Mouse (Mus musculus) lung, postnatal 0 days (tissue): ENCODE measurements at regions not wholly inside any gene's neighbourhood (a gene's known extent, or its start where the extent isn't known, plus 50 kb on each side); places are given as distances from the start of the nearest gene placed in this dataset.

Experiments
- ATAC-seq: fragments of 200-750 bp; cut with Nextera tagmentation; 2 replicates; pipeline ENCODE4 v1.8.0; 2017; ENCODE audit warnings: moderate library complexity
- DNase-seq: peaks from one replicate; pipeline ENCODE4 v3.0.0-alpha.2; 2016; ENCODE audit warnings: low spot score
- H3K27ac ChIP-seq: fragments of 300-500 bp; sonication (generic); 2 replicates; pipeline ENCODE4 v1.5.1; 2014; ENCODE audit warnings: antibody characterized with exemption, mild to moderate bottlenecking, low read length, mixed read lengths
- H3K27me3 ChIP-seq: fragments of 300-500 bp; sonication (generic); replicated peaks from 2 replicates; pipeline ENCODE4 v1.6.1; 2014; ENCODE audit warnings: low read length, mixed read lengths; ENCODE audit not compliant: insufficient read depth
- H3K36me3 ChIP-seq: fragments of 300-500 bp; sonication (generic); 2 replicates; pipeline ENCODE4 v1.6.1; 2014; ENCODE audit warnings: low read length, mixed read lengths; ENCODE audit not compliant: insufficient read depth
- H3K4me1 ChIP-seq: fragments of 300-500 bp; sonication (generic); 2 replicates; pipeline ENCODE4 v1.6.1; 2014; ENCODE audit warnings: antibody characterized with exemption, low read depth, low read length, mixed read lengths; ENCODE audit not compliant: insufficient read depth
- H3K4me2 ChIP-seq: fragments of 300-500 bp; sonication (generic); replicated peaks from 2 replicates; pipeline ENCODE4 v1.6.1; 2014; ENCODE audit warnings: low read depth, mild to moderate bottlenecking, low read length, moderate library complexity, mixed read lengths
- H3K4me3 ChIP-seq: fragments of 300-500 bp; sonication (generic); 2 replicates; pipeline ENCODE4 v1.5.1; 2014; ENCODE audit warnings: low read depth, low read length
- H3K9ac ChIP-seq: fragments of 300-500 bp; sonication (generic); replicated peaks from 2 replicates; pipeline ENCODE4 v1.6.1; 2014; ENCODE audit warnings: low read depth, mild to moderate bottlenecking
- H3K9me3 ChIP-seq: fragments of 300-500 bp; sonication (generic); 2 replicates; pipeline ENCODE4 v1.6.1; 2016; ENCODE audit warnings: low read length, mixed read lengths
- CTCF ChIP-seq: IDR thresholded peaks from 2 replicates; pipeline ENCODE4 v1.5.1; 2016; ENCODE audit warnings: antibody characterized with exemption, mild to moderate bottlenecking
- EP300 ChIP-seq: IDR thresholded peaks from 2 replicates; pipeline ENCODE4 v1.6.1; 2016; ENCODE audit warnings: antibody characterized with exemption, mild to moderate bottlenecking, control low read depth
- WGBS: fragments of 180-500 bp; shearing (Covaris S2); extraction: QIAGEN DNeasy Blood & Tissue Kit; methylation state at CpG from one replicate; pipeline ENCODE4 v1.1.7; 2014; 5-methylcytosine and 5-hydroxymethylcytosine counted together

DNA sequence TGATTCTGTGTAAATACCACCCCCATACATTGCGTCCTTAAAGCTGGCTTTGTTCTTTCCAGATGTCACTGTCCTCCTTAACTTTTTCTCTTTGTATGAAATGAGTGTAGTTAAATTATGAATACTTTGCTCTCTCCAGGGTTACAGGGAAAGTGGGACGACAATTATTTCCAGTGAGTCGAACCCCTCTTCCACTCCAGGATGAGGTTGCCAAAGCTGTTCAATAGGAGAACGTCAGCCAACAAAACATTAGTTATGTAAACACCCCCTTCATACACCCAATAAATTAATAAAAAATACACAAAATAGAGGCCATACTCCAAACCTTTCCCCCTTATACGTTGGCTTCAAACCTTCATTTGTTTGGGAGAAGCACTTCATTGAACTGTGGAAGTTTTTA is 335.8 kb downstream of the Ptprc start:
- no peak overlapping the region for H3K4me3 ChIP-seq
- ATAC-seq: no peak
- no peak overlapping the region for H3K9ac ChIP-seq
- no peak for DNase-seq
- no peaks in the 10 kb centered on the region for H3K36me3 ChIP-seq
- H3K9me3 ChIP-seq: no peaks in the 10 kb centered on the region
- WGBS: 44% methylated on average over 5 of the region's 5 CpGs
- H3K27me3 ChIP-seq: no peaks in the 10 kb centered on the region
- no peaks in the 10 kb centered on the region for H3K4me1 ChIP-seq
- no peak overlapping the region for H3K27ac ChIP-seq
- TF ChIP-seq CTCF: no peak
- no peak for TF ChIP-seq EP300
- no peak overlapping the region for H3K4me2 ChIP-seq

DNA sequence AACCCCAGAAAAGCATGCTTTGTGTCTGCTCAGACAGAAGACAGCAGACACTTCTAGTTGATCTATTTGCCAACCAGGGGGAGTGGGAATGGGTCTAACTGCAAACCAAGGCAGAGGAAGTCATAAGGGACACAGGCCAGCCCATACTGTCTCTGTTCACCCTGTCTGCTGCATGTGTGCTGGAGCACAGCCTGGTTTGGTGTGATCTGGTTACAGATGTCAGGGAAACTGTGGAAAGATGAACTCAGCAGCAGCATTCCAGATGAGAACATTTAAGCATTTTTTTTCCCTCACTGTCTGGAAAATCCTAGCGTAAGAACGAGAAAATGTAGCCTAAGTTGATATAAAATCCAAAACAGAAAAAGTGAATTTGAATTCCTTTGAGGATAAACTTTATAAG is 336.2 kb downstream of the Ptprc start:
- WGBS: 56% methylated on average over 2 of the region's 2 CpGs
- Histone ChIP-seq H3K9me3 (no peaks in the 10 kb centered on the region), H3K4me3 (no peak overlapping the region), H3K9ac (no peak overlapping the region), H3K4me1 (no peaks in the 10 kb centered on the region), H3K27me3 (no peaks in the 10 kb centered on the region), H3K27ac (no peak overlapping the region), H3K36me3 (no peaks in the 10 kb centered on the region), H3K4me2 (no peak overlapping the region)
- TF ChIP-seq EP300 (no peak), CTCF (no peak)
- DNase-seq (no peak), ATAC-seq (no peak)

DNA sequence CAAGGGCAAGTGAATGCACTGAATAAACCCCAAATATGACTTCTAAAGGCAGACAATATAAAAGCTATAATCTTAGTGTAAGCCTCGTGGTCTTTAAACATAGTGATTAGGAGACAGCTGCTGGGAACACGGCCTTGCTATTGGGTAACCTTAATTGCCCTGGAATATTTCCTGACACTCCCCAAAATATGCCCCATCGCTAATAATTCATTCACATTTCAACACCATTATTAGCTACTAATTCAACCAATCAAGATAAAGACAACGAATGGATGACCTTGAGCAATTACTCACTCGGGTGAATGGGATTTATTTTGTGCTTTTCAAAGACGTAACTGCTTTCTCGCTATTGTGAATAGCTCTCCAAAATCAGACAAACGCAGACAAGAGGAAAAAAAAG is 337.2 kb downstream of the Ptprc start:
- Histone ChIP-seq H3K9ac (no peak overlapping the region), H3K36me3 (no peaks in the 10 kb centered on the region), H3K9me3 (no peaks in the 10 kb centered on the region), H3K4me1 (no peaks in the 10 kb centered on the region), H3K27me3 (no peaks in the 10 kb centered on the region), H3K4me3 (no peak overlapping the region), H3K4me2 (no peak overlapping the region), H3K27ac (no peak overlapping the region)
- ATAC-seq: no peak
- 40% methylated on average over 8 of the region's 8 CpGs for WGBS
- DNase-seq: no peak
- TF ChIP-seq CTCF: no peak
- TF ChIP-seq EP300: no peak

DNA sequence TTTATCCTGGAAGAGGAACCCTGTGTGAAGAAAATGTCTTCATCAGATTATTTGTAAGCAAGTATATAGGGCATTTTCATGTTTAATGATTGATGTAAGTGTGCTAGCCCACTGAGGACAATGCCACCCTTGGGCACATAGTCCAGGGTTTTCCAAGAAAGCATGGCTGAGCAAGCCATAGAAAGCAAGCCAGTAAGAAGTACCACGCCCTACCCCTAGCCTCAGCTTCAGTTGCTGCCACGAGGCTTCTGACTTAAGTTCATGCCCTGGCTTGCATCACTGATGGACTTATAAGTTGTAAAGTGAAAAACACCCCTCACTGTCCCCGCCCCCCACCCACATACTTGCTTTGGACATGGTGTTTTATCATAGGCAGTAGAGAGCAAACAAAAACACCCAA is 342.0 kb downstream of the Ptprc start:
- no peak for ATAC-seq
- no peak overlapping the region for H3K27ac ChIP-seq
- no peak overlapping the region for H3K4me3 ChIP-seq
- H3K27me3 ChIP-seq: no peaks in the 10 kb centered on the region
- 65% methylated on average over 3 of the region's 3 CpGs for WGBS
- no peak for DNase-seq
- TF ChIP-seq EP300 (no peak), CTCF (no peak)
- H3K9ac ChIP-seq: no peak overlapping the region
- no peaks in the 10 kb centered on the region for H3K36me3 ChIP-seq
- H3K4me2 ChIP-seq: no peak overlapping the region
- no peaks in the 10 kb centered on the region for H3K4me1 ChIP-seq
- no peaks in the 10 kb centered on the region for H3K9me3 ChIP-seq

DNA sequence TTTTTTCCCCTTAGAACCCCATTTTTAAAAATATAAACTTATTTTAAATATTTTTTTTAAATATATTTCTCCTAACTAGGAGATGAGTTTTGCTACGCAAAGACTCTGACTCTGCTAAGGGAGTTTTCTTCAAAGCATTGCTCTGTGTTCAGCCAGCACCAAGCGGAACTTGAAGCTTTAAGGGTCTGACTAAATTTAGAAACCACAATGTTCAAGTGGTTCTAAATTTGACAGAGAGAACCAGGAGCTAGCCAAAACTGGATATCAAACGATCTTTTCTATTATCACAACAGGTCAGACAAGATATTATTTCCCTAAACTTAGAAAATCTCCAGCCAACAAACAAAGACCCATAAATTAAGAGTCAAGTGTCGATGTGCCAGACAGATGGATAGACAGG is 344.2 kb downstream of the Ptprc start:
- Histone ChIP-seq H3K4me1 (no peaks in the 10 kb centered on the region), H3K9me3 (no peaks in the 10 kb centered on the region), H3K4me3 (no peak overlapping the region), H3K27me3 (no peaks in the 10 kb centered on the region), H3K4me2 (no peak overlapping the region), H3K9ac (no peak overlapping the region), H3K36me3 (no peaks in the 10 kb centered on the region), H3K27ac (no peak overlapping the region)
- DNase-seq (no peak), ATAC-seq (no peak)
- TF ChIP-seq EP300 (no peak), CTCF (no peak)
- WGBS: 42% methylated on average over 4 of the region's 4 CpGs

DNA sequence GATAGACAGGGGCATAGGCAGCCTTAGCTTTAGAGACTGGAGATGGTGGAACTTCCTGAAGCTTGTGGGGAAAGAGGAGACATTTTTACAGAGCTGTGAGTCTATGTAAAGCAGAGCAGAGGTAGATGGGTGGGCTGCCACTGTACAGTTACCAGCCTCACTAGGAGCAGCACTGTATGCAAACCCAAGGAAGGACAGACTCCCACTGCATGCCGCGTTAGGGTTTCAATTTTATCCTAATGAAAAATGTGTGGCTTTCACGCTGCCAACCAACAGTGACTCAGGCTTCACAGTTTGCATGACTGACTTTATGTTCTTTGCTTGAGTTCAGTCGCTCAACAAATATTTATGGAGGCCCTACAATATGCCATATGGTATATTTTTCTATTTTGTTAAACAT is 348.1 kb downstream of the Ptprc start:
- no peak overlapping the region for H3K4me3 ChIP-seq
- no peak for TF ChIP-seq EP300
- TF ChIP-seq CTCF: no peak
- DNase-seq (no peak), ATAC-seq (no peak)
- WGBS: 64% methylated on average over 4 of the region's 4 CpGs
- no peaks in the 10 kb centered on the region for H3K27me3 ChIP-seq
- no peak overlapping the region for H3K27ac ChIP-seq
- H3K4me1 ChIP-seq: no peaks in the 10 kb centered on the region
- no peaks in the 10 kb centered on the region for H3K9me3 ChIP-seq
- no peak overlapping the region for H3K9ac ChIP-seq
- H3K4me2 ChIP-seq: no peak overlapping the region
- no peaks in the 10 kb centered on the region for H3K36me3 ChIP-seq

DNA sequence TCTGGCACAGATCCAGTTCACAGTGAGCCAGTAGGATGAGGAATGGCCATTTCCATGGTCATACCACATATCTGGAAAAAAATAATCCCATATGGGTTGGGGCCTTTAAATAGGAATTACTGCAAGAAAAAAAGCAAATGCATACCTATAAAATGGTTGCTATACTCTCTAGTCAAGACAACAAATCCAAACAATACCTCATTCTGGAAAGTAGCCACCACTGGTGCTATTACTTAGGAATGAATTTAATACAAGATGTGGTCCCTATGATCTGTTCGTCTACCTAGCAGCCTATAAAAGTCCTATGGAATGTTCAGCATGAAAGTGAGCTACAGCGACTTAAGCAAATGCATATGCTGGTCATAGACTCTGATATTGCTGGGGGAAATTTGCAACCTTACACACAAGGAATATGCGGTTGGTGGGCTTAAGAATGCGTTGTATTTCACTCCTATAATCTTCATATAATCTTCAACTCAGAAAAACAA is 360.1 kb downstream of the Ptprc start:
- Histone ChIP-seq H3K9me3 (no peaks in the 10 kb centered on the region), H3K36me3 (no peaks in the 10 kb centered on the region), H3K27ac (no peak overlapping the region), H3K4me1 (no peaks in the 10 kb centered on the region), H3K4me2 (no peak overlapping the region), H3K4me3 (no peak overlapping the region), H3K27me3 (no peaks in the 10 kb centered on the region), H3K9ac (no peak overlapping the region)
- DNase-seq (no peak), ATAC-seq (no peak)
- WGBS: 86% methylated on average over 4 of the region's 4 CpGs
- no peak for TF ChIP-seq CTCF
- TF ChIP-seq EP300: no peak
